Mouse (Mus musculus): ENCODE measurements around the gene Gucy2c. TPM values are rescaled to one million over a fixed set of nuclear protein-coding genes. Genes with fewer than 3 reads are reported as not detected.

Gucy2c gene
- polyA plus RNA-seq, 1 experiment from 2014 or later = 0.11 TPM

- ATAC-seq (replicated peaks; ENCODE audit: low FRiP score, low read depth) (no peak), DNase-seq (ENCODE audit: low spot score) (no peak)
- no peaks in the 10 kb centered on the region for H3K27me3 ChIP-seq (ENCODE audit: insufficient read depth, low read length)
- no peaks in the 10 kb centered on the region for H3K4me1 ChIP-seq (replicated peaks; ENCODE audit: insufficient read depth, low read length)
- no peak overlapping the region for H3K9ac ChIP-seq (ENCODE audit: low read depth, low read length)
- no peak for TF ChIP-seq CTCF (IDR thresholded peaks at IDR 0.05; ENCODE audit: low read depth)
- H3K4me3 ChIP-seq (replicated peaks; ENCODE audit: low read depth, low read length) = no peak overlapping the region
- H3K27ac ChIP-seq = no peak overlapping the region
- peaks cover 80% of the 10 kb centered on the region for H3K36me3 ChIP-seq (ENCODE audit: insufficient read depth, low read length)
- no peak overlapping the region for H3K4me2 ChIP-seq (ENCODE audit: low read length)
- H3K9me3 ChIP-seq (replicated peaks; ENCODE audit: low read length) = no peaks in the 10 kb centered on the region
- 97% methylated on average over 18 of the region's 18 CpGs for WGBS
Measured at GRCm38 (mm10) chr6:136821086-136821485, 39.5 kb upstream of the Gucy2c start.

- no peak overlapping the region for H3K27ac ChIP-seq
- H3K36me3 ChIP-seq (ENCODE audit: insufficient read depth, low read length) = peaks cover 85% of the 10 kb centered on the region
- H3K4me1 ChIP-seq (replicated peaks; ENCODE audit: insufficient read depth, low read length) = no peaks in the 10 kb centered on the region
- DNase-seq (ENCODE audit: low spot score) = no peak
- no peak for TF ChIP-seq CTCF (IDR thresholded peaks at IDR 0.05; ENCODE audit: low read depth)
- no peak overlapping the region for H3K9ac ChIP-seq (ENCODE audit: low read depth, low read length)
- H3K4me2 ChIP-seq (ENCODE audit: low read length) = no peak overlapping the region
- no peak for ATAC-seq (replicated peaks; ENCODE audit: low FRiP score, low read depth)
- H3K27me3 ChIP-seq (ENCODE audit: insufficient read depth, low read length) = no peaks in the 10 kb centered on the region
- H3K9me3 ChIP-seq (replicated peaks; ENCODE audit: low read length) = no peaks in the 10 kb centered on the region
- no peak overlapping the region for H3K4me3 ChIP-seq (replicated peaks; ENCODE audit: low read depth, low read length)
- WGBS = 94% methylated on average over 21 of the region's 21 CpGs
Measured at GRCm38 (mm10) chr6:136820381-136820780, 38.8 kb upstream of the Gucy2c start.

GRCm38 (mm10) chr6:136817549-136817948 is 36.0 kb upstream of the Gucy2c start:
- Histone ChIP-seq H3K4me1 (replicated peaks; ENCODE audit: insufficient read depth, low read length) (no peaks in the 10 kb centered on the region), H3K4me3 (replicated peaks; ENCODE audit: low read depth, low read length) (no peak overlapping the region), H3K27ac (no peak overlapping the region), H3K27me3 (ENCODE audit: insufficient read depth, low read length) (no peaks in the 10 kb centered on the region), H3K9ac (ENCODE audit: low read depth, low read length) (no peak overlapping the region), H3K36me3 (ENCODE audit: insufficient read depth, low read length) (peaks cover 87% of the 10 kb centered on the region), H3K9me3 (replicated peaks; ENCODE audit: low read length) (no peaks in the 10 kb centered on the region), H3K4me2 (ENCODE audit: low read length) (no peak overlapping the region)
- TF ChIP-seq CTCF (IDR thresholded peaks at IDR 0.05; ENCODE audit: low read depth) = no peak
- ATAC-seq (replicated peaks; ENCODE audit: low FRiP score, low read depth) (no peak), DNase-seq (ENCODE audit: low spot score) (no peak)
- 92% methylated on average over 3 of the region's 3 CpGs for WGBS

- no peak overlapping the region for H3K27ac ChIP-seq
- DNase-seq (ENCODE audit: low spot score) (no peak), ATAC-seq (replicated peaks; ENCODE audit: low FRiP score, low read depth) (no peak)
- H3K9me3 ChIP-seq (replicated peaks; ENCODE audit: low read length) = no peaks in the 10 kb centered on the region
- H3K9ac ChIP-seq (ENCODE audit: low read depth, low read length) = no peak overlapping the region
- 93% methylated on average over 21 of the region's 21 CpGs for WGBS
- no peak for TF ChIP-seq CTCF (IDR thresholded peaks at IDR 0.05; ENCODE audit: low read depth)
- no peak overlapping the region for H3K4me3 ChIP-seq (replicated peaks; ENCODE audit: low read depth, low read length)
- no peaks in the 10 kb centered on the region for H3K4me1 ChIP-seq (replicated peaks; ENCODE audit: insufficient read depth, low read length)
- no peaks in the 10 kb centered on the region for H3K27me3 ChIP-seq (ENCODE audit: insufficient read depth, low read length)
- peaks cover 86% of the 10 kb centered on the region for H3K36me3 ChIP-seq (ENCODE audit: insufficient read depth, low read length)
- no peak overlapping the region for H3K4me2 ChIP-seq (ENCODE audit: low read length)
Measured at GRCm38 (mm10) chr6:136816826-136817225, 35.3 kb upstream of the Gucy2c start.

- WGBS = 96% methylated on average over 7 of the region's 7 CpGs
- Histone ChIP-seq H3K9me3 (replicated peaks; ENCODE audit: low read length) (no peaks in the 10 kb centered on the region), H3K27me3 (ENCODE audit: insufficient read depth, low read length) (no peaks in the 10 kb centered on the region), H3K36me3 (ENCODE audit: insufficient read depth, low read length) (peaks cover 72% of the 10 kb centered on the region), H3K9ac (ENCODE audit: low read depth, low read length) (no peak overlapping the region), H3K4me3 (replicated peaks; ENCODE audit: low read depth, low read length) (no peak overlapping the region), H3K4me1 (replicated peaks; ENCODE audit: insufficient read depth, low read length) (no peaks in the 10 kb centered on the region), H3K4me2 (ENCODE audit: low read length) (no peak overlapping the region), H3K27ac (no peak overlapping the region)
- no peak for TF ChIP-seq CTCF (IDR thresholded peaks at IDR 0.05; ENCODE audit: low read depth)
- DNase-seq (ENCODE audit: low spot score) = no peak
- ATAC-seq (replicated peaks; ENCODE audit: low FRiP score, low read depth) = no peak
Measured at GRCm38 (mm10) chr6:136815381-136815780, 33.8 kb upstream of the Gucy2c start.

- H3K9me3 ChIP-seq (replicated peaks; ENCODE audit: low read length) = no peaks in the 10 kb centered on the region
- DNase-seq (ENCODE audit: low spot score) = no peak
Measured at GRCm38 (mm10) chr6:136813117-136813516, 31.6 kb upstream of the Gucy2c start.

GRCm38 (mm10) chr6:136811196-136811595 is 29.6 kb upstream of the Gucy2c start:
- H3K27me3 ChIP-seq (ENCODE audit: insufficient read depth, low read length) = no peaks in the 10 kb centered on the region
- peaks cover 34% of the 10 kb centered on the region for H3K36me3 ChIP-seq (ENCODE audit: insufficient read depth, low read length)
- H3K27ac ChIP-seq = no peak overlapping the region
- peaks cover 7% of the 10 kb centered on the region for H3K4me1 ChIP-seq (replicated peaks; ENCODE audit: insufficient read depth, low read length)
- 85% methylated on average over 10 of the region's 10 CpGs for WGBS
- DNase-seq (ENCODE audit: low spot score) = no peak
- H3K4me2 ChIP-seq (ENCODE audit: low read length) = no peak overlapping the region
- no peaks in the 10 kb centered on the region for H3K9me3 ChIP-seq (replicated peaks; ENCODE audit: low read length)
- H3K9ac ChIP-seq (ENCODE audit: low read depth, low read length) = no peak overlapping the region
- no peak overlapping the region for H3K4me3 ChIP-seq (replicated peaks; ENCODE audit: low read depth, low read length)
- ATAC-seq (replicated peaks; ENCODE audit: low FRiP score, low read depth) = no peak
- TF ChIP-seq CTCF (IDR thresholded peaks at IDR 0.05; ENCODE audit: low read depth) = no peak

More at GRCm38 (mm10) chr6:136813117-136813516, 31.6 kb upstream of the Gucy2c start:
- Histone ChIP-seq H3K27me3 (ENCODE audit: insufficient read depth, low read length) (no peaks in the 10 kb centered on the region), H3K36me3 (ENCODE audit: insufficient read depth, low read length) (peaks cover 52% of the 10 kb centered on the region), H3K4me3 (replicated peaks; ENCODE audit: low read depth, low read length) (no peak overlapping the region), H3K4me2 (ENCODE audit: low read length) (no peak overlapping the region), H3K9ac (ENCODE audit: low read depth, low read length) (no peak overlapping the region), H3K27ac (no peak overlapping the region), H3K4me1 (replicated peaks; ENCODE audit: insufficient read depth, low read length) (peaks cover 7% of the 10 kb centered on the region)
- ATAC-seq (replicated peaks; ENCODE audit: low FRiP score, low read depth) = no peak
- peak; percentile 41; the same call in 1 of the 2 replicates for TF ChIP-seq CTCF (IDR thresholded peaks at IDR 0.05; ENCODE audit: low read depth)
- 34% methylated on average over 4 of the region's 4 CpGs for WGBS
